Mouse (Mus musculus) heart, postnatal 0 days (tissue): ENCODE data around the gene Hic2.

Experiments used
- CTCF ChIP-seq: IDR thresholded peaks from 2 replicates; pipeline ENCODE4 v1.5.1; 2016; ENCODE audit warnings: antibody characterized with exemption, control low read depth, low read depth
- EP300 ChIP-seq: IDR thresholded peaks from 2 replicates; pipeline ENCODE4 v1.6.1; 2016; ENCODE audit warnings: antibody characterized with exemption, low read depth

DNA sequence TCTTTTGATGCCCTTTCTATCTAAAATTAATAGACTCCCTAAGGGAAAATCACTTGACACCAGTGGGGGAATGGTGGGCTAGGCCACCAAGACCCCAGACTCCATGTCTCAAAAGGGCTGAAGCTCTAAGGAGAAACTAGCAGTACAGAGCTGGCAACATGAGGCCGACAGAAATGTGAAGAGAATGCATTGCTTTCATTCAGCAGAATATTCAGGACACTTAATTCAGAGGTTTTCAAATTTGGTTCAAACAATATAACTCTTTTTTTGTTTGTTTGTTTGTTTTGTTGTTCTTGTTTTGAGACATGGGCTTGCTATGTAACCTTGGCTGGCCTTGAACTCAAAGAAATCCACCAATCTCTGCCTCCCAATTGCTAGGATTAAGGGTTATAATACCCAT, 30.8 kb upstream of the Hic2 start, which contains the start of gene Ube2l3:
- TF ChIP-seq CTCF (no peak), EP300 (no peak)
